ENCODE assay signal across 8 mouse cellular contexts in the genomic region with DNA sequence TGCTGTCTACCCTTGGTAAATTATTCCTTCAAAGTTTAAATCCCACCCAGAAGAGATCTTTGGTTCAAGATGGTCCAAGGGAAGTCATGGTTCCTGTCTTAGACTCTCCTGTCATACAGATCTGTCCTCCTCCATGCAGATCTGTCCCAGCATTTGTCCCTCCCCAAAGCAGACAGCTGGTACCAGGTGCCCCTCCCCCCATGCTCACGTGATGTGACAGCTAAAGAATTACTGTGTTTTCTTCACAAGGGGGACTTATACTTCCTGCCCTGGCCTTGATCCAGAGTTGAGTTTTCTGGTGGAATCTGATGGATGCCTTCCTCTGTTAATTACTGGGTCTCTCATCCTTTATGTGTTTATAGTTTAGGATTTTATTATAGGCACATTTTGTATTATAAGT. TPM values are rescaled to one million over a fixed set of nuclear protein-coding genes. Genes with fewer than 3 reads are reported as not detected.
DNase-seq lines count a peak whose midpoint lies in the region; ATAC-seq and TF ChIP-seq lines count a peak whose summit lies in the region.

No protein-coding gene starts in this region.

- 0% methylated on average over 1 of the region's 1 CpGs for WGBS in hindbrain, embryonic 12.5 days
- 11% methylated on average over 1 of the region's 1 CpGs for WGBS in midbrain, embryonic 16.5 days
- 10% methylated on average over 1 of the region's 1 CpGs for WGBS in cerebellum, adult 2 months

- no peak overlapping the region for H3K9ac ChIP-seq in hindbrain, embryonic 12.5 days
- H3K9ac ChIP-seq in midbrain, embryonic 16.5 days (ENCODE audit: low read depth, low read length): no peak overlapping the region

- H3K9me3 ChIP-seq in hindbrain, embryonic 12.5 days (replicated peaks): no peaks in the 10 kb centered on the region
- no peaks in the 10 kb centered on the region for H3K9me3 ChIP-seq in midbrain, embryonic 16.5 days (replicated peaks; ENCODE audit: control insufficient read depth, low read length, poor library complexity, severe bottlenecking)

- no peak for TF ChIP-seq POLR2A in cerebellum, adult 2 months (IDR thresholded peaks at IDR 0.05; ENCODE audit: borderline replicate concordance, insufficient read depth, low read length)

- peak; percentile 55 for DNase-seq in embryo, embryonic 10 days (ENCODE audit: low spot score)
- no peak for DNase-seq in embryo, embryonic 9.5 days (ENCODE audit: extremely low spot score)
- DNase-seq in embryo, embryonic 10.5 days (ENCODE audit: low spot score): peak; percentile 74
- peak; percentile 86 for DNase-seq in liver
- DNase-seq in thymus, postnatal 0 days (ENCODE audit: low spot score): peak; percentile 85
- no peak for DNase-seq in cerebellum, adult 2 months

- H3K4me3 ChIP-seq in hindbrain, embryonic 12.5 days: no peak overlapping the region
- no peak overlapping the region for H3K4me3 ChIP-seq in midbrain, embryonic 16.5 days (ENCODE audit: low read depth, low read length)
- H3K4me3 ChIP-seq in cerebellum, adult 2 months (replicated peaks; ENCODE audit: insufficient read depth, low read depth, low read length): no peak overlapping the region

- peaks cover 52% of the 10 kb centered on the region for H3K4me1 ChIP-seq in hindbrain, embryonic 12.5 days
- H3K4me1 ChIP-seq in midbrain, embryonic 16.5 days (ENCODE audit: control insufficient read depth, insufficient read depth, low read length): peaks cover 35% of the 10 kb centered on the region
- H3K4me1 ChIP-seq in cerebellum, adult 2 months (ENCODE audit: control insufficient read depth, insufficient read depth, low read length): no peaks in the 10 kb centered on the region

- no peak for TF ChIP-seq CTCF in cerebellum, adult 2 months (IDR thresholded peaks at IDR 0.05; ENCODE audit: borderline replicate concordance, insufficient read depth, low read depth, low read length)

- H3K4me2 ChIP-seq in hindbrain, embryonic 12.5 days (replicated peaks): peak overlapping the region; percentile 63; the same call in 1 of the 2 replicates
- peak overlapping the region; percentile 23 for H3K4me2 ChIP-seq in midbrain, embryonic 16.5 days (ENCODE audit: low read length)

- H3K36me3 ChIP-seq in hindbrain, embryonic 12.5 days: 0 out of 2 replicates have a peak, but pooled peaks cover 9% of the 10 kb centered on the region
- no peaks in the 10 kb centered on the region for H3K36me3 ChIP-seq in midbrain, embryonic 16.5 days (ENCODE audit: control insufficient read depth, insufficient read depth, low read length)

- peak; percentile 20; the same call in 1 of the 2 replicates for ATAC-seq in hindbrain, embryonic 12.5 days (ENCODE audit: low FRiP score)
- no peak for ATAC-seq in midbrain, embryonic 16.5 days

- no peaks in the 10 kb centered on the region for H3K27me3 ChIP-seq in hindbrain, embryonic 12.5 days
- H3K27me3 ChIP-seq in midbrain, embryonic 16.5 days (ENCODE audit: control insufficient read depth, insufficient read depth, low read depth, low read length): no peaks in the 10 kb centered on the region
- H3K27me3 ChIP-seq in cerebellum, adult 2 months (ENCODE audit: control insufficient read depth, insufficient read depth, low read length): no peaks in the 10 kb centered on the region

- peak overlapping the region; percentile 88; the same call in 1 of the 2 replicates for H3K27ac ChIP-seq in hindbrain, embryonic 12.5 days
- H3K27ac ChIP-seq in midbrain, embryonic 16.5 days (ENCODE audit: low read length): no peak overlapping the region
- no peak overlapping the region for H3K27ac ChIP-seq in cerebellum, adult 2 months (ENCODE audit: insufficient read depth, low read length)

RNA-seq across cellular contexts. Expression of a gene that starts 0.7 kb away (rescaled TPM):
- 39.5 and 40.0 TPM in 2 replicates for polyA plus RNA-seq in hindbrain, embryonic 12.5 days (2016; fragmentation: Nextera tagmentation; extraction: Ambion mirVana)
- polyA plus RNA-seq in midbrain, embryonic 16.5 days (2015; fragmentation: Nextera tagmentation; extraction: Ambion mirVana): 36.2 and 45.6 TPM in 2 replicates
- 13.7 and 22.1 TPM in 2 replicates for polyA plus RNA-seq in thymus, postnatal 0 days (2015; fragmentation: Nextera tagmentation; extraction: Ambion mirVana)
- 3.8 and 3.9 TPM in 2 replicates for polyA plus RNA-seq in cerebellum, adult 2 months (2012; rRNA removed)

RNA-seq across cellular contexts. Expression of a gene that starts 8.4 kb away (rescaled TPM):
- 24.9 and 27.0 TPM in 2 replicates for polyA plus RNA-seq in hindbrain, embryonic 12.5 days (2016; fragmentation: Nextera tagmentation; extraction: Ambion mirVana)
- polyA plus RNA-seq in midbrain, embryonic 16.5 days (2015; fragmentation: Nextera tagmentation; extraction: Ambion mirVana): 21.8 and 31.3 TPM in 2 replicates
- 4.1 and 4.3 TPM in 2 replicates for polyA plus RNA-seq in thymus, postnatal 0 days (2015; fragmentation: Nextera tagmentation; extraction: Ambion mirVana)
- polyA plus RNA-seq in cerebellum, adult 2 months (2012; rRNA removed): 12.2 and 12.7 TPM in 2 replicates

Comparison
In these comparisons a context has a peak if more than half of its experiments do, and no peak if none do; other contexts are left out.
1. DNase-seq: peak in embryo, embryonic 10 days (single experiment), embryo, embryonic 10.5 days (single experiment), liver (single experiment) and thymus, postnatal 0 days (single experiment); none in embryo, embryonic 9.5 days (single experiment) and cerebellum, adult 2 months (0 of 2).